Mouse (Mus musculus) brain, embryonic 14.5 days (tissue): ENCODE measurements at regions not wholly inside any gene's neighbourhood (a gene's known extent, or its start where the extent isn't known, plus 50 kb on each side); places are given as distances from the start of the nearest gene placed in this dataset.

Source experiments
- CTCF ChIP-seq: fragments of 200-500 bp; IDR thresholded peaks from 2 replicates; pipeline ENCODE4 v1.5.1; 2012; ENCODE audit warnings: inconsistent platforms, mild to moderate bottlenecking, moderate library complexity, borderline replicate concordance; ENCODE audit not compliant: insufficient read depth, insufficient read length; ENCODE audit errors: extremely low read depth
- POLR2A ChIP-seq: fragments of 200-500 bp; IDR thresholded peaks from 2 replicates; pipeline ENCODE4 v1.6.1; 2012; ENCODE audit warnings: mild to moderate bottlenecking, inconsistent platforms, borderline replicate concordance; ENCODE audit not compliant: poor library complexity, insufficient read depth, insufficient read length, severe bottlenecking; ENCODE audit errors: extremely low read depth

DNA sequence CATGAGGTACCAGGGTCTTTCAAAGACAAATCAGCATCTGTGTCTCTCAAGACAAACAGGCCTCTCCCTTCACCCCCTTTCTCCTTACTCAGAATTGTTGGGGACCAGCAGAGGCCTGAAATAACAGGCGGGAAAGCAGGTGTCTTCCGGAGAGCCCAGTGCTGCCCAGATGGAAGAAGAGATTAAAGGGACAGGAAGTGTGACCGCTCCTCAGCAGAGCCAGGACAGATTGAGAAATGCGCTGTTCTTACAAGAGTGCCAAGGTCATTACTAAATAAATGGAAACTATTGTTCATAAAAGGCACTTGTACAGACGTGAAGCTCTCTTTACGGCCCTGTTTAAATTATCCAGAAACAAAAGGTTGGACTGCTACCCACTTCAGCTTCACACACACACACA, 146.5 kb downstream of the Sptssa start:
- TF ChIP-seq CTCF: no peak
- no peak for TF ChIP-seq POLR2A
